Mouse (Mus musculus) embryonic facial prominence, embryonic 12.5 days (tissue): ENCODE measurements around the gene 4931428L18Rik. TPM values are rescaled to one million over a fixed set of nuclear protein-coding genes. Genes with fewer than 3 reads are reported as not detected.

Experiments
- ATAC-seq: fragments of 200-750 bp; cut with Nextera tagmentation; 2 replicates; pipeline ENCODE4 v1.8.0; 2017; ENCODE audit not compliant: insufficient number of reproducible peaks, insufficient read depth, low FRiP score, low TSS enrichment
- H3K27ac ChIP-seq: fragments of 300-500 bp; sonication (generic); 2 replicates; pipeline ENCODE4 v1.5.1; 2016; ENCODE audit warnings: mild to moderate bottlenecking
- H3K27me3 ChIP-seq: fragments of 300-500 bp; sonication (generic); 2 replicates; pipeline ENCODE4 v1.6.1; 2016; ENCODE audit warnings: mild to moderate bottlenecking, moderate library complexity
- H3K36me3 ChIP-seq: fragments of 300-500 bp; sonication (generic); 2 replicates; pipeline ENCODE4 v1.6.1; 2016; ENCODE audit warnings: mild to moderate bottlenecking
- H3K4me1 ChIP-seq: fragments of 300-500 bp; sonication (generic); 2 replicates; pipeline ENCODE4 v1.6.1; 2016
- H3K4me2 ChIP-seq: fragments of 300-500 bp; sonication (generic); replicated peaks from 2 replicates; pipeline ENCODE4 v1.6.1; 2016; ENCODE audit warnings: mild to moderate bottlenecking, moderate library complexity
- H3K4me3 ChIP-seq: fragments of 300-500 bp; sonication (generic); 2 replicates; pipeline ENCODE4 v1.5.1; 2016; ENCODE audit warnings: mild to moderate bottlenecking
- H3K9ac ChIP-seq: fragments of 300-500 bp; sonication (generic); 2 replicates; pipeline ENCODE4 v1.6.1; 2016; ENCODE audit warnings: mild to moderate bottlenecking, moderate library complexity
- H3K9me3 ChIP-seq: fragments of 300-500 bp; sonication (generic); 2 replicates; pipeline ENCODE4 v1.6.1; 2016; ENCODE audit warnings: mild to moderate bottlenecking, moderate library complexity
- WGBS: fragments of 180-500 bp; shearing (Covaris S2); methylation state at CpG from one replicate; pipeline ENCODE4 v1.1.7; 2016; 5-methylcytosine and 5-hydroxymethylcytosine counted together
- polyA plus RNA-seq: library from polyadenylated mRNA; unstranded; fragments of >200 nt; fragmentation: Nextera tagmentation; extraction: Ambion mirVana; gene quantifications from 2 replicates; pipeline ENCODE4 v1.2.1, GENCODE M21; 2016

Gene 4931428L18Rik
- not detected in 2 replicates for polyA plus RNA-seq

DNA sequence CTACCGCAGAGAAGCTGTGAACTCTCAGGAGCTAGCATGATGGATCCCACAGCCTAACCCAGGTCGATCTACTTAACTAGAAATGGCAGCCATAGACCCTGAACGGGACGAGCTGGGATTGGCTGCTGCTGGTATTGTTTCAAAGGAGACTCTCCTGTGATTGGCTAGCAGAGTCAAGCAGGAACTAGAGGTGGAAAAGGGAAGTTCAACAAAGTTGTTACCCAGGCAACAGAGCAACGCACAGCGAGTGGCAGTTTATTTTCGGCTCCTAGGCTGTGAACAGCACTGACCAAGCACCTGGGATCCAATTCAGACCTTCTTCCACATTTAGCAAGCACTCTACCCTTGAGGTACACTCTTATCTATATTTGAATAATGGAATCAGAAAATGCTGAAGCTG lies at the start of gene 4931428L18Rik, which contains the start of gene Pih1d3:
Gene 4931428L18Rik (minus strand): TSS at position 121 of the 400 bp plus-strand sequence.
Gene Pih1d3 (plus strand): TSS at position 275 of the 400 bp plus-strand sequence.
- no peaks in the 10 kb centered on the region for H3K27me3 ChIP-seq
- 85% methylated on average over 7 of the region's 7 CpGs for WGBS
- no peak within 1 kb of the TSS for H3K4me2 ChIP-seq
- ATAC-seq: no peak
- no peak within 1 kb of the TSS for H3K27ac ChIP-seq
- no peaks in the 10 kb centered on the region for H3K4me1 ChIP-seq
- H3K4me3 ChIP-seq: no peak within 1 kb of the TSS
- H3K36me3 ChIP-seq: no peaks in the 10 kb centered on the region
- no peaks in the 10 kb centered on the region for H3K9me3 ChIP-seq
- H3K9ac ChIP-seq: no peak within 1 kb of the TSS

DNA sequence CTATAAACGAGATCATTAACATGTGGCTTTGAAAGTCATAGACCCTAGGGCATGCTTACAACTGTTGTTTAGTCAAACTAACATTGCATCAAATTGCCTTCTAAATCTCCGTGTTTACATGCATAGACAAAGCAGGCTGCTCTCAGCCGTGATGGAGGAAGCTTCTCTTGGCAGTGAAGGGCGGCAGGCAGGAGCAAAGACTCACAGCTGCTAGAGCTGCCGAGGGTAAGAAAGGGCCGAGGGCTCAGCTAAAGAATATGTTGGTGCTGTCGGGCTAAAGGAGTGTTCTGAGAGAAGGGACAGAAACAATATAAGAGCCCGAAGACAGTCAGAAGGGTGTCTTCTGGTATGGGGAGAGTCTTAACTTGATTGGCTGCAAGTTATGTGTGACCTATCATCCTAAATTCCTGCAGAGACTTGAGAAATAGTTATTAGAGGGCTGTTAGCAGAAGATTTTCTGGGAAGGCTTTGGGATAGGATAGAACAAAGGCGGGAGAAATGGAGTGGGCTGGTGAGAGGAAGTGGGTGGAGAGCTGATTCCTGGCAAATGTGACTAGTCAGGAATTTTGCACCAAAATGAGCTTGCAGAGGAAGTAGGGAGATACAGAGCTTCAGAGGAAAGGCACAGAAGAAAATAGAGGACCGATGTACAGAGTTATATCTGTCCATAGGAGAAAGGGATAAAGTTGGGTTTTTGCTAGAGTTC lies 37.9 kb upstream of the 4931428L18Rik start:
- WGBS: 73% methylated on average over 10 of the region's 10 CpGs
- no peak overlapping the region for H3K9ac ChIP-seq
- ATAC-seq: no peak

DNA sequence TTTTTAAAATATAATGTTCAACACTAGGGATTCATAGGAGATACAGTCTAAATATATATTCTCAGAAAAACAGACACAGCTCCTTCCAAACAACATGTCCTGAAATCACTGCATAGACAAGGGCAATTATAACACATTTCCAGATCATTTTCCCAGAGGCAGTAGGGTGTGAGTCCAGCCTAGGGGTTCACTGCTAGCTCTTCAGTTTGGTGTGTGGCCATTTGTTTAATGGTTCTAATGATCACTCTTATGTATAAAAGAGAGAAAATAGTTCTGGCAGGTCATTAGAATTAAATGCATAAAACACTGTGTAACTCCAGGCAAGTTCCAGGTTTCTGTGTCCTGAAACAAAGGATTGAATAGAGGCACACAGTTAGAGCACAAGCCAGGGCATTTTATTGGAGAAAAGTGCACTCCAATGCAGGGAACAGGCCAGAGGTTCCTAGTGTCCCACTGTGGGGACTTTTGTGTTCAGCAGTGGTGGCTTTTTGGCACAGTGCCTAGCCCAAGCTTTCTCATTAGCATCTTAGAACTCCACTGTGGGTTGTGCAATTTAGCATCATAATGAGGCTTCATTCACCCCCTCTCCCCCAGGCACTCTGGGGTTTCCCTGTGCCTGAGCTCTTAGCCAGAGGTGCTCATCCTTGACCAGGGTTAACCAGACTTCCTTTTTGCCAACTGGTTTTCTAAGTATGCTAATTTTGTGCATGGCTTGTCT lies 11.0 kb upstream of the 4931428L18Rik start:
- no peaks in the 10 kb centered on the region for H3K4me1 ChIP-seq
- no peaks in the 10 kb centered on the region for H3K9me3 ChIP-seq
- H3K27me3 ChIP-seq: no peaks in the 10 kb centered on the region
- peak; percentile 64; the same call in 1 of the 2 replicates for ATAC-seq
- H3K4me3 ChIP-seq: no peak overlapping the region
- no peak overlapping the region for H3K9ac ChIP-seq
- no peak overlapping the region for H3K27ac ChIP-seq
- no peak overlapping the region for H3K4me2 ChIP-seq
- no peaks in the 10 kb centered on the region for H3K36me3 ChIP-seq

More for the DNA sequence above, 37.9 kb upstream of the 4931428L18Rik start:
- Histone ChIP-seq H3K9me3 (no peaks in the 10 kb centered on the region), H3K27me3 (no peaks in the 10 kb centered on the region), H3K4me1 (no peaks in the 10 kb centered on the region), H3K36me3 (no peaks in the 10 kb centered on the region), H3K4me2 (no peak overlapping the region), H3K27ac (no peak overlapping the region), H3K4me3 (no peak overlapping the region)

- H3K9me3 ChIP-seq: no peaks in the 10 kb centered on the region
- 97% methylated on average over 4 of the region's 4 CpGs for WGBS
- H3K4me2 ChIP-seq: no peak overlapping the region
- ATAC-seq: no peak
- no peak overlapping the region for H3K27ac ChIP-seq
- no peak overlapping the region for H3K9ac ChIP-seq
- H3K4me3 ChIP-seq: no peak overlapping the region
- no peaks in the 10 kb centered on the region for H3K36me3 ChIP-seq
- H3K27me3 ChIP-seq: no peaks in the 10 kb centered on the region
- H3K4me1 ChIP-seq: no peaks in the 10 kb centered on the region
Measured at GRCm38 (mm10) chr1:31220599-31221250, 1.8 kb downstream of the 4931428L18Rik start.

DNA sequence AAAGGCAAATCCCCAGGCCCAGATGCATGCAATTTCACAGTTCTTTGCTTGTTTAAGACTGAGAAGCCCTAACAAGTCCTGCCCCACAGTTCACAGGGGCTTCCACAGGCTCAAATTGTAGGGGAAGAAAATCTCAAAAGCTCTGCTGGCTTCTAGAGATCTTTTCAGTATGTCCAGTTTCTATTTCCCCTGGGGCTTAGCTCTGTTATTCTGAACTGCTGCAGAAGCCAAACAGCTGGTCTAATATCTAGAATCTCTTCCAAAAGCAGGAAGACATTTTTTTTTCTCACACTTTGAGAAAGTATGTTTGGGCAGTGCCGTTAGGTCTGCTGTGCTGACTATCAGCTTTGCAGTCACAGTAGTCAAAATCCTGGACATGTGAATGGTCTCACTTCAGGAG lies 7.7 kb downstream of the 4931428L18Rik start:
- no peak overlapping the region for H3K4me3 ChIP-seq
- H3K9ac ChIP-seq: no peak overlapping the region
- no peaks in the 10 kb centered on the region for H3K27me3 ChIP-seq
- H3K9me3 ChIP-seq: no peaks in the 10 kb centered on the region
- H3K4me2 ChIP-seq: no peak overlapping the region
- H3K36me3 ChIP-seq: no peaks in the 10 kb centered on the region
- WGBS: 52% methylated on average over 1 of the region's 1 CpGs
- H3K4me1 ChIP-seq: no peaks in the 10 kb centered on the region
- ATAC-seq: no peak
- no peak overlapping the region for H3K27ac ChIP-seq

GRCm38 (mm10) chr1:31210144-31210543 lies 12.3 kb downstream of the 4931428L18Rik start:
- Histone ChIP-seq H3K4me2 (no peak overlapping the region), H3K27me3 (no peaks in the 10 kb centered on the region), H3K36me3 (no peaks in the 10 kb centered on the region), H3K4me1 (no peaks in the 10 kb centered on the region), H3K9me3 (no peaks in the 10 kb centered on the region), H3K9ac (no peak overlapping the region), H3K27ac (no peak overlapping the region), H3K4me3 (no peak overlapping the region)
- 2% methylated on average over 5 of the region's 5 CpGs for WGBS
- ATAC-seq: no peak

DNA sequence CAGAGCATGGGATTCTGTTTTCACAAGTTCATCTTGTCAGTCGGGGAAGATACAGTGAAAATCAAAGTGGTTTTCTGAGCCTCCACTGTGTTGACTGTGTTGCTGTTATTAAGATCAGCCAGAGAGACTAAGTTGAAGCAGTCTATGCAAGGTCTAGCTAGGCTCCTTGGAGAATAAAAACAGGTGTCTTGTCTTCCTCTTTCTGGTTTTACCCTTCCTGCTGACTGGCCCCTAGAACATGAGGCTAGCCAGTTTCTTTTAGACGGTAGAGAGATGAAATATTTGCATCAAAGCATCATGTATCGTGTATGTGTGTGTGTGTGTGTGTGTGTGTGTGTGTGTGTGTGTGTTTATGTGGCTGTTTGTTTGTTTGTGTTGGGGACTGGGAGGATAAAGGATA lies 16.7 kb downstream of the 4931428L18Rik start:
- H3K9me3 ChIP-seq: no peaks in the 10 kb centered on the region
- H3K27me3 ChIP-seq: no peaks in the 10 kb centered on the region
- no peak overlapping the region for H3K9ac ChIP-seq
- ATAC-seq: no peak
- no peak overlapping the region for H3K27ac ChIP-seq
- 77% methylated on average over 3 of the region's 3 CpGs for WGBS
- H3K36me3 ChIP-seq: no peaks in the 10 kb centered on the region
- no peak overlapping the region for H3K4me2 ChIP-seq
- no peaks in the 10 kb centered on the region for H3K4me1 ChIP-seq
- no peak overlapping the region for H3K4me3 ChIP-seq

DNA sequence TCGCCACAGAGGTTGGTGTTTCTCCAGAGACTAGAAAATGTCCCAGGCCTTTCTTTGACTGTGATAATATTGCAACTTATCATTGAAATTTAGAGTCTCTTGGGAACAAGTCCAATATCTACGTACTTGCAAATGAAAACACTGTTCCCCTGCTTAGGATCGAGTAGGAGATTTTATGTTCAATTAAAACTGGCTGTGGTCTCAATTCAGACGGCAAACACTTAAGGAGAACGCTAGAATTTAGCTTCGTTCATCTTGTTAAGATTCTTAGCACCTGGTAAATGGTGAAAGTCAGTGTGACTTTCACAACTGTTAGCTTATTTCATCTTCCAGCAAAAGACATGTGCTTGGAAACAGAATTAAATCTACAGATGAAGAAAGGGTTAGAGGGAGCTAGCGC lies 17.1 kb downstream of the 4931428L18Rik start:
- H3K27ac ChIP-seq: no peak overlapping the region
- H3K4me3 ChIP-seq: no peak overlapping the region
- H3K36me3 ChIP-seq: no peaks in the 10 kb centered on the region
- H3K9me3 ChIP-seq: no peaks in the 10 kb centered on the region
- H3K4me1 ChIP-seq: no peaks in the 10 kb centered on the region
- no peak overlapping the region for H3K4me2 ChIP-seq
- H3K9ac ChIP-seq: no peak overlapping the region
- ATAC-seq: no peak
- H3K27me3 ChIP-seq: no peaks in the 10 kb centered on the region
- 82% methylated on average over 7 of the region's 7 CpGs for WGBS

DNA sequence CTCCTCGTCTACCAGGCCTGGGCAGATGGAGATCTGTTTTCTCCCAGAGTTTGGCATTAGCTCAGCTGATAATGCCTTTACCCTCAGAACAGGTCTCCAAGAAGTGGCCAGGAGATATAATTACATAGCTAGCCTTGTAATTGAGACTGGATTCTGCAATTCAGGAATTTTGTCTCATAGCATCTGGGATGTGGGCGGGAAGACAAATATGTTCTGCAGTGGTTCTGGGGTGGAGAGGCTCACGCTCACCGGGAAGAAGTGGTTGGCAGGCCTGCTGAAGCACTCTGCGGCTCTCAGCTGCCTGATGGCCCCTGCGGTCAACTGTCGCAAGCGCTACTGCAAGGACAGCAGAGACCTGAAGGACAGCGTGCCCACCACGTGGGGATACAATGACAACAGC lies 18.7 kb downstream of the 4931428L18Rik start:
- WGBS: 86% methylated on average over 10 of the region's 10 CpGs
- no peak for ATAC-seq
- H3K4me3 ChIP-seq: no peak overlapping the region
- no peak overlapping the region for H3K4me2 ChIP-seq
- no peaks in the 10 kb centered on the region for H3K4me1 ChIP-seq
- no peaks in the 10 kb centered on the region for H3K36me3 ChIP-seq
- no peaks in the 10 kb centered on the region for H3K9me3 ChIP-seq
- no peaks in the 10 kb centered on the region for H3K27me3 ChIP-seq
- H3K27ac ChIP-seq: no peak overlapping the region
- no peak overlapping the region for H3K9ac ChIP-seq

GRCm38 (mm10) chr1:31196959-31197358 lies 25.5 kb downstream of the 4931428L18Rik start:
- no peak for ATAC-seq
- Histone ChIP-seq H3K9me3 (no peaks in the 10 kb centered on the region), H3K36me3 (no peaks in the 10 kb centered on the region), H3K9ac (no peak overlapping the region), H3K27ac (no peak overlapping the region), H3K4me1 (no peaks in the 10 kb centered on the region), H3K4me3 (no peak overlapping the region), H3K27me3 (no peaks in the 10 kb centered on the region), H3K4me2 (no peak overlapping the region)
- WGBS: 86% methylated on average over 3 of the region's 3 CpGs

- Histone ChIP-seq H3K36me3 (no peaks in the 10 kb centered on the region), H3K4me2 (no peak overlapping the region), H3K9me3 (no peaks in the 10 kb centered on the region), H3K9ac (no peak overlapping the region), H3K4me3 (no peak overlapping the region), H3K4me1 (no peaks in the 10 kb centered on the region), H3K27ac (no peak overlapping the region), H3K27me3 (no peaks in the 10 kb centered on the region)
- ATAC-seq: no peak
- 89% methylated on average over 1 of the region's 1 CpGs for WGBS
Measured at GRCm38 (mm10) chr1:31195633-31196032, 26.9 kb downstream of the 4931428L18Rik start.
